Mouse (Mus musculus): ENCODE results near the gene Ly9. TPM values are rescaled to one million over a fixed set of nuclear protein-coding genes. Genes with fewer than 3 reads are reported as not detected.

The Ly9 gene
- polyA plus RNA-seq, 1 experiment, result 32.0 TPM

DNA sequence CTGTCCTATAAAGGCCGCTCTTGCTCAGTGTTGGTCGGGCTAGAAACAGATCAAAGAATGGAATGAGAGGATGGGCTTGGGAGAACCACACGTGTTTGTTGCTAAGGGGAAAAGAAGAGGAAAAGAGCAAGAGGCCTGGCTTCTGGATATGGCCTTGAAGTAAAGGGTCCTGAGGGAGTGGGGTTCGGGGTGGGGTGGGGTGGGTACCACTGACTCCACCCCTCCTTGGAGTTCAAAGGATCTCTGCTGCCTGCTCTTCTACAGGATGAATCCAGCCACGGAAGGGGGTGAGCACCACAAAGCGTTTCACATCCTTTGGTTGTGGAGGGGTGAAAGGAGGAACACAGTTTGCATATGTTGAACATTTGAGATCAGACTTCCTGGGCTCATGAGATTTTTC, 48.8 kb downstream of the Ly9 start:
- TF ChIP-seq POLR2A (IDR thresholded peaks at IDR 0.05; ENCODE audit: control insufficient read depth, extremely low read depth, insufficient read depth, low read length, poor library complexity) (no peak), CTCF (IDR thresholded peaks at IDR 0.05; ENCODE audit: borderline replicate concordance, control insufficient read depth, extremely low read depth, insufficient read depth, low read length, poor library complexity) (no peak)
- Histone ChIP-seq H3K4me1 (replicated peaks; ENCODE audit: control insufficient read depth, insufficient read depth, low read length) (peaks cover 19% of the 10 kb centered on the region), H3K27me3 (ENCODE audit: control insufficient read depth, insufficient read depth, low read length) (no peaks in the 10 kb centered on the region), H3K4me3 (ENCODE audit: control insufficient read depth, insufficient read depth, low read length) (no peak overlapping the region), H3K27ac (ENCODE audit: control insufficient read depth, insufficient read depth, low read length) (no peak overlapping the region), H3K36me3 (ENCODE audit: control insufficient read depth, insufficient read depth, low read length) (no peaks in the 10 kb centered on the region)
- no peak for DNase-seq
- WGBS, result 11% methylated on average over 6 of the region's 6 CpGs

DNA sequence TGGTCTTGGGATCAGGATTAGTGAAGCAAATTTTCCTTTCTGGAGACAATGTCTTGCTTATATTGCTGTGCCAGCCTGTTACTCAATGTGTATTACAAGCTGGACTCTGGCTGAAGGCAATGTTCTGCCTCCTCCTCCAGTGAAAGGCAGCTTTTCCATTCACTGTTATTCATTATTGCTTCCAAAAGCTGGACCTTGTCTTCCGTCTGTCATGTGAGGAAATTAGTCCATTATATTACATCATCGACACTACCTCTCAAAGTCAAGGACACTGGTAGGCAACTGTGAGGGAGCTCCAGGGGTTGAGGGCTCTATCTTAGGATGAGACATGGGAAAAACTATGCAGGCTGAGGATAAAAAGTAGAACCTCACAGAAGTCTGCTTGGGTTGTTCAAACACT, 50.8 kb downstream of the Ly9 start:
- no peak for TF ChIP-seq CTCF (IDR thresholded peaks at IDR 0.05; ENCODE audit: borderline replicate concordance, control insufficient read depth, extremely low read depth, insufficient read depth, low read length, poor library complexity)
- no peak for TF ChIP-seq POLR2A (IDR thresholded peaks at IDR 0.05; ENCODE audit: control insufficient read depth, extremely low read depth, insufficient read depth, low read length, poor library complexity)
- H3K4me1 ChIP-seq (replicated peaks; ENCODE audit: control insufficient read depth, insufficient read depth, low read length), result peaks cover 12% of the 10 kb centered on the region
- DNase-seq, result no peak
- 98% methylated on average over 2 of the region's 2 CpGs for WGBS
- H3K4me3 ChIP-seq (ENCODE audit: control insufficient read depth, insufficient read depth, low read length), result no peak overlapping the region
- no peaks in the 10 kb centered on the region for H3K36me3 ChIP-seq (ENCODE audit: control insufficient read depth, insufficient read depth, low read length)
- H3K27ac ChIP-seq (ENCODE audit: control insufficient read depth, insufficient read depth, low read length), result no peak overlapping the region
- H3K27me3 ChIP-seq (ENCODE audit: control insufficient read depth, insufficient read depth, low read length), result no peaks in the 10 kb centered on the region

GRCm38 (mm10) chr1:171553359-171554341, 53.6 kb downstream of the Ly9 start:
- H3K27me3 ChIP-seq (ENCODE audit: control insufficient read depth, insufficient read depth, low read length), result no peaks in the 10 kb centered on the region
- H3K27ac ChIP-seq (ENCODE audit: control insufficient read depth, insufficient read depth, low read length), result no peak overlapping the region
- no peak overlapping the region for H3K4me3 ChIP-seq (ENCODE audit: control insufficient read depth, insufficient read depth, low read length)
- no peak for DNase-seq
- 78% methylated on average over 11 of the region's 11 CpGs for WGBS
- peaks cover 9% of the 10 kb centered on the region for H3K4me1 ChIP-seq (replicated peaks; ENCODE audit: control insufficient read depth, insufficient read depth, low read length)
- no peaks in the 10 kb centered on the region for H3K36me3 ChIP-seq (ENCODE audit: control insufficient read depth, insufficient read depth, low read length)
- TF ChIP-seq POLR2A (IDR thresholded peaks at IDR 0.05; ENCODE audit: control insufficient read depth, extremely low read depth, insufficient read depth, low read length, poor library complexity) (no peak), CTCF (IDR thresholded peaks at IDR 0.05; ENCODE audit: borderline replicate concordance, control insufficient read depth, extremely low read depth, insufficient read depth, low read length, poor library complexity) (no peak)

GRCm38 (mm10) chr1:171552230-171552629, 55.0 kb downstream of the Ly9 start:
- no peak for TF ChIP-seq POLR2A (IDR thresholded peaks at IDR 0.05; ENCODE audit: control insufficient read depth, extremely low read depth, insufficient read depth, low read length, poor library complexity)
- no peak overlapping the region for H3K4me3 ChIP-seq (ENCODE audit: control insufficient read depth, insufficient read depth, low read length)
- DNase-seq, result no peak
- H3K36me3 ChIP-seq (ENCODE audit: control insufficient read depth, insufficient read depth, low read length), result no peaks in the 10 kb centered on the region
- WGBS, result 94% methylated on average over 2 of the region's 2 CpGs
- H3K4me1 ChIP-seq (replicated peaks; ENCODE audit: control insufficient read depth, insufficient read depth, low read length), result peaks cover 2% of the 10 kb centered on the region; the same call in 1 of the 2 replicates
- no peaks in the 10 kb centered on the region for H3K27me3 ChIP-seq (ENCODE audit: control insufficient read depth, insufficient read depth, low read length)
- H3K27ac ChIP-seq (ENCODE audit: control insufficient read depth, insufficient read depth, low read length), result no peak overlapping the region

DNA sequence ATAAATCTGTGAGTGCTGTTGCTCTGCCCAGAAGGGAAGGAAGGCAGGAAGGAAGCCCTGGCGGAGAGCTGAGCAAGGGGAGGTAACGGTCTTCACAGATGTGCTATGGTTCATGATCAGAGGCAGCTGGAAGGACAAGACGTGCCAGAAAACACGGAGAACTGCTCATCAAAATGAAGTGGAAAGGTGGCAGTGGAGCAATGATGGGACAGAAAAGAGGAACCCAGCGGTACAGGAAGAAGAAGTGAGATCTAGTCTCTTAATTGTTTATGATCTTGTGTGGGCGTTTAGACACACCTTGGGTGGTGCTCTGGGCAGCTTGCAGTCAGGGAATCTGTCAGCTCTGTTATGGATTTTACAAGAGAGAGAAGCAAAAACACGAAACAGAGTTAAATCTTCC, 55.9 kb downstream of the Ly9 start:
- Histone ChIP-seq H3K4me1 (replicated peaks; ENCODE audit: control insufficient read depth, insufficient read depth, low read length) (peaks cover 2% of the 10 kb centered on the region; the same call in 1 of the 2 replicates), H3K4me3 (ENCODE audit: control insufficient read depth, insufficient read depth, low read length) (no peak overlapping the region), H3K36me3 (ENCODE audit: control insufficient read depth, insufficient read depth, low read length) (no peaks in the 10 kb centered on the region), H3K27me3 (ENCODE audit: control insufficient read depth, insufficient read depth, low read length) (no peaks in the 10 kb centered on the region), H3K27ac (ENCODE audit: control insufficient read depth, insufficient read depth, low read length) (no peak overlapping the region)
- TF ChIP-seq CTCF (IDR thresholded peaks at IDR 0.05; ENCODE audit: borderline replicate concordance, control insufficient read depth, extremely low read depth, insufficient read depth, low read length, poor library complexity) (no peak), POLR2A (IDR thresholded peaks at IDR 0.05; ENCODE audit: control insufficient read depth, extremely low read depth, insufficient read depth, low read length, poor library complexity) (no peak)
- no peak for DNase-seq
- 15% methylated on average over 7 of the region's 7 CpGs for WGBS

GRCm38 (mm10) chr1:171540694-171541093, 66.5 kb downstream of the Ly9 start:
- Histone ChIP-seq H3K4me3 (ENCODE audit: control insufficient read depth, insufficient read depth, low read length) (no peak overlapping the region), H3K27me3 (ENCODE audit: control insufficient read depth, insufficient read depth, low read length) (no peaks in the 10 kb centered on the region), H3K4me1 (replicated peaks; ENCODE audit: control insufficient read depth, insufficient read depth, low read length) (no peaks in the 10 kb centered on the region), H3K36me3 (ENCODE audit: control insufficient read depth, insufficient read depth, low read length) (no peaks in the 10 kb centered on the region), H3K27ac (ENCODE audit: control insufficient read depth, insufficient read depth, low read length) (no peak overlapping the region)
- DNase-seq, result no peak
- 93% methylated on average over 1 of the region's 1 CpGs for WGBS
- no peak for TF ChIP-seq POLR2A (IDR thresholded peaks at IDR 0.05; ENCODE audit: control insufficient read depth, extremely low read depth, insufficient read depth, low read length, poor library complexity)

Other genes starting within 250 kb of the Ly9 start
- gene Klhdc9, start 246.6 kb downstream of the Ly9 start, polyA plus RNA-seq (2012; rRNA removed), result 0.39 and 0.69 TPM in 2 replicates
- 2.7 and 3.5 TPM in 2 replicates for gene Nectin4, start 237.3 kb downstream of the Ly9 start, polyA plus RNA-seq (2012; rRNA removed)
- gene Arhgap30, start 218.5 kb downstream of the Ly9 start, polyA plus RNA-seq (2012; rRNA removed), result 128 and 141 TPM in 2 replicates
- 177 and 184 TPM in 2 replicates for gene Usf1, start 196.1 kb downstream of the Ly9 start, polyA plus RNA-seq (2012; rRNA removed)
- gene Tstd1, start 188.5 kb downstream of the Ly9 start, polyA plus RNA-seq (2012; rRNA removed), result 5.3 and 6.1 TPM in 2 replicates
- gene F11r, start 169.9 kb downstream of the Ly9 start, polyA plus RNA-seq (2012; rRNA removed), result 17.7 and 18.6 TPM in 2 replicates
- 5.8 and 6.6 TPM in 2 replicates for gene Alyref2, start 103.9 kb downstream of the Ly9 start, polyA plus RNA-seq (2012; rRNA removed)
- 1.9 and 2.5 TPM in 2 replicates for gene Itln1, start 72.1 kb downstream of the Ly9 start, polyA plus RNA-seq (2012; rRNA removed)
- gene Cd244a, start 48.2 kb downstream of the Ly9 start, polyA plus RNA-seq (2012; rRNA removed), result 1.8 and 1.9 TPM in 2 replicates
- gene Slamf7, start 45.6 kb upstream of the Ly9 start, polyA plus RNA-seq (2012; rRNA removed), result 4.5 and 6.0 TPM in 2 replicates
- 41.9 and 63.2 TPM in 2 replicates for gene Cd48, start 74.6 kb upstream of the Ly9 start, polyA plus RNA-seq (2012; rRNA removed)
- 20.4 and 20.5 TPM in 2 replicates for gene Slamf1, start 159.7 kb upstream of the Ly9 start, polyA plus RNA-seq (2012; rRNA removed)
- 22.3 and 27.8 TPM in 2 replicates for gene Cd84, start 232.3 kb upstream of the Ly9 start, polyA plus RNA-seq (2012; rRNA removed)

Data from thymus, adult 2 months (tissue).